Mouse (Mus musculus): Measurements from ENCODE around the gene Nae1. TPM values are rescaled to one million over a fixed set of nuclear protein-coding genes. Genes with fewer than 3 reads are reported as not detected.
"Not testable (repeated sequence)": the region's sequence is repeated elsewhere in the genome, so short reads cannot be mapped to it uniquely, and the experiment has no call there.

Nae1 gene
- polyA plus RNA-seq (2015; fragmentation: Nextera tagmentation; extraction: Ambion mirVana), result 106 and 110 TPM in 2 replicates

DNA sequence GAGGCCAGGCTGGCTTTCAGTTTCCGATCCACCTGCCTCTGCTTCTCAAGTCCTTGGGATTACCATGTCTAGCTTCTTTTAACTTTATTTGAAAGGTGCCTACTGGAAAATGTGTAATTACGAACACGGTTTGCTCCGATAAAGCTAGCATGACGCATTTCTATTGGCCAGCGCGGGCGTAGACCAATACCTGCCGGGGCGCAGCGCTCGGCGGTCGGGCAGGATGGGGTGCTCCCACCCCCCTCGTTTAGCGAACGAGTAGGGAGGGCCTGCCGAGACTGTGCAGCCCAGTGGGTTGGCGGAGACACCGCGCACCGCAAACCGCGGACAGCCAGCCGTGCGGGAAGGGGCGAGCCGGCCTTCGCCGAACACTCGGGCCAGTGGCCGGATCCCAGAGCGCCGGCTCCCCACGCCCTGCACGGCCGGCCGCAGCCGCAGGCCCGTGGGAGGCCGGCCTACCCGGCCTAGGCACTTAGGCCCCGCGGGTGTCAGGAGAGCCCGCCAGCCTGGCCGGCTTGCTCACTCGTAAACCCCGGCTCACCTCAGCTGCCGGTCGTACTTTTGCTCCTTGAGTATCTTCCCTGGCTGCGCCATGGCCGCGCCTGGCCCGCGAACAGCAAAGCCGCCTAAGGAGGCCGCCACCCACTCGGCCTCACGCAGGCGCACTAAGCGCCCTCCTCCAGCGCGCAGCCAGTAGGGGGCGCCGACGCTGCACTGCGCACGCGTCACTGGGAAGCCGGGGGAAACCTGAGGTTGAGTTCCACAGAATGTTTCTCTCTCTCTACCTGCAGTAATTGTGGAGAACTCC, at the start of gene Nae1, which contains the start of gene Car7:
TSS of gene Nae1 (minus strand) at position 667 of the 808 bp plus-strand sequence.
TSS of gene Car7 (plus strand) at position 719 of the 808 bp plus-strand sequence.
- Histone ChIP-seq H3K27ac (ENCODE audit: low read length) (peak within 1 kb of the TSS; percentile 92), H3K36me3 (ENCODE audit: control insufficient read depth, insufficient read depth, low read length) (0 out of 2 replicates have a peak, but pooled peaks cover 8% of the 10 kb centered on the region), H3K9me3 (replicated peaks; ENCODE audit: control insufficient read depth, low read length, poor library complexity, severe bottlenecking) (no peaks in the 10 kb centered on the region), H3K27me3 (ENCODE audit: control insufficient read depth, insufficient read depth, low read depth, low read length) (peaks cover 6% of the 10 kb centered on the region), H3K4me2 (ENCODE audit: low read length) (peak within 1 kb of the TSS; percentile 63), H3K9ac (ENCODE audit: low read depth, low read length) (peak within 1 kb of the TSS; percentile 96), H3K4me1 (ENCODE audit: control insufficient read depth, insufficient read depth, low read length) (peaks cover 16% of the 10 kb centered on the region), H3K4me3 (ENCODE audit: low read depth, low read length) (peak within 1 kb of the TSS; percentile 96)
- ATAC-seq, result peak; percentile 97
- WGBS, result under 1% methylated on average over 65 of the region's 70 CpGs

DNA sequence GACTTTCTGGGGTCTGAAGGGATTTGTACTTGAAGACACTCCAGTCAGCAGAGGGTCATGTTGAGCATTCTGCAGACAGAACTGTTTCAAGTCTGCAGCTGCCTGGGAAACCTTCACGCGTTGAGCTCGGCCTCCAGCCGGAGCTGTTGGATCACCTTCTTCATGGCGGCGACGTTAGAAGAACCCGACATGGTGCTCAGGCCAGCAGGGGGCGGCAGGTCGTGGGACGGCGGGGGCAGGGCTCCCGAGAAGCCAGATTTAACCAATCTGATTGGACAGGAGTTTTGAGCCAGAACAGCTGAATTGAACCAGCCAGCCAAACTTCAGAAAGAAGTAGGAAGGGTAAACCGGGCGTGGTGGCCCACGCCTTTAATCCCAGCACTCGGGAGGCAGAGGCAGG, 43.2 kb upstream of the Nae1 start:
- H3K9ac ChIP-seq (ENCODE audit: low read depth, low read length); ATAC-seq; H3K27me3 ChIP-seq (ENCODE audit: control insufficient read depth, insufficient read depth, low read depth, low read length); H3K4me3 ChIP-seq (ENCODE audit: low read depth, low read length); H3K36me3 ChIP-seq (ENCODE audit: control insufficient read depth, insufficient read depth, low read length); H3K9me3 ChIP-seq (replicated peaks; ENCODE audit: control insufficient read depth, low read length, poor library complexity, severe bottlenecking); H3K4me2 ChIP-seq (ENCODE audit: low read length); H3K27ac ChIP-seq (ENCODE audit: low read length); H3K4me1 ChIP-seq (ENCODE audit: control insufficient read depth, insufficient read depth, low read length): not testable (repeated sequence)
- WGBS, result 80% methylated on average over 17 of the region's 17 CpGs

- no peak overlapping the region for H3K4me2 ChIP-seq (ENCODE audit: low read length)
- no peaks in the 10 kb centered on the region for H3K27me3 ChIP-seq (ENCODE audit: control insufficient read depth, insufficient read depth, low read depth, low read length)
- WGBS, result 89% methylated on average over 3 of the region's 3 CpGs
- H3K9me3 ChIP-seq (replicated peaks; ENCODE audit: control insufficient read depth, low read length, poor library complexity, severe bottlenecking), result no peaks in the 10 kb centered on the region
- no peak overlapping the region for H3K27ac ChIP-seq (ENCODE audit: low read length)
- H3K4me3 ChIP-seq (ENCODE audit: low read depth, low read length), result no peak overlapping the region
- no peak for ATAC-seq
- H3K36me3 ChIP-seq (ENCODE audit: control insufficient read depth, insufficient read depth, low read length), result no peaks in the 10 kb centered on the region
- H3K9ac ChIP-seq (ENCODE audit: low read depth, low read length), result no peak overlapping the region
- no peaks in the 10 kb centered on the region for H3K4me1 ChIP-seq (ENCODE audit: control insufficient read depth, insufficient read depth, low read length)
Observed at GRCm38 (mm10) chr8:104576820-104577219, 42.4 kb upstream of the Nae1 start.

GRCm38 (mm10) chr8:104570436-104571343, 36.3 kb upstream of the Nae1 start:
- Histone ChIP-seq H3K9me3 (replicated peaks; ENCODE audit: control insufficient read depth, low read length, poor library complexity, severe bottlenecking) (no peaks in the 10 kb centered on the region), H3K4me2 (ENCODE audit: low read length) (peak overlapping the region; percentile 57), H3K9ac (ENCODE audit: low read depth, low read length) (peak overlapping the region; percentile 50), H3K36me3 (ENCODE audit: control insufficient read depth, insufficient read depth, low read length) (no peaks in the 10 kb centered on the region), H3K4me1 (ENCODE audit: control insufficient read depth, insufficient read depth, low read length) (0 out of 2 replicates have a peak, but pooled peaks cover 3% of the 10 kb centered on the region), H3K4me3 (ENCODE audit: low read depth, low read length) (peak overlapping the region; percentile 30), H3K27me3 (ENCODE audit: control insufficient read depth, insufficient read depth, low read depth, low read length) (no peaks in the 10 kb centered on the region), H3K27ac (ENCODE audit: low read length) (no peak overlapping the region)
- peak; percentile 80 for ATAC-seq
- 7% methylated on average over 26 of the region's 26 CpGs for WGBS

DNA sequence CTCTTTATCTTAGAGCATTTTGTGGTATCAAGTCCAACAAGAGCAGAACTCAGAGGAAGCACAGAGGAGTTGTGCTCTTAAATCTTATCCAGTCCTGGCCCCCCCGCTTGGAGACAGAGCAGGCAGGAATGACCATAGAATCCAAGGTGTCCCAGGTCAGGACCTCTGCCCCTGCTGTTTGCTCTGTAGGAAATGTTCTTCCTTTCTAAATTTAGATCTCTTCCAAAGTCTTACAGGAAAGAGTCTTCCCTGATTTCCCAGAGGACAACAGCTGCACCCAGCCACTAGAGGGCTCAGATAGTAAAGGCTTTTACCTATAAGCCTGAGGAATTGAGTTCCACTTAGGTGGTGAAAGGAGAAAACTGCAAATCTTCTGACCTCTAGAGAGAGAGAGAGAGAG, 35.1 kb upstream of the Nae1 start:
- Histone ChIP-seq H3K4me1 (ENCODE audit: control insufficient read depth, insufficient read depth, low read length) (0 out of 2 replicates have a peak, but pooled peaks cover 3% of the 10 kb centered on the region), H3K4me2 (ENCODE audit: low read length) (no peak overlapping the region), H3K9ac (ENCODE audit: low read depth, low read length) (no peak overlapping the region), H3K27me3 (ENCODE audit: control insufficient read depth, insufficient read depth, low read depth, low read length) (no peaks in the 10 kb centered on the region), H3K36me3 (ENCODE audit: control insufficient read depth, insufficient read depth, low read length) (no peaks in the 10 kb centered on the region), H3K9me3 (replicated peaks; ENCODE audit: control insufficient read depth, low read length, poor library complexity, severe bottlenecking) (no peaks in the 10 kb centered on the region), H3K4me3 (ENCODE audit: low read depth, low read length) (no peak overlapping the region), H3K27ac (ENCODE audit: low read length) (no peak overlapping the region)
- no peak for ATAC-seq
- WGBS, result 56% methylated on average over 1 of the region's 1 CpGs

- ATAC-seq, result no peak
- no peaks in the 10 kb centered on the region for H3K36me3 ChIP-seq (ENCODE audit: control insufficient read depth, insufficient read depth, low read length)
- H3K9me3 ChIP-seq (replicated peaks; ENCODE audit: control insufficient read depth, low read length, poor library complexity, severe bottlenecking), result no peaks in the 10 kb centered on the region
- no peaks in the 10 kb centered on the region for H3K4me1 ChIP-seq (ENCODE audit: control insufficient read depth, insufficient read depth, low read length)
- no peak overlapping the region for H3K27ac ChIP-seq (ENCODE audit: low read length)
- H3K27me3 ChIP-seq (ENCODE audit: control insufficient read depth, insufficient read depth, low read depth, low read length), result no peaks in the 10 kb centered on the region
- H3K4me2 ChIP-seq (ENCODE audit: low read length), result no peak overlapping the region
- no peak overlapping the region for H3K9ac ChIP-seq (ENCODE audit: low read depth, low read length)
- WGBS, result 95% methylated on average over 5 of the region's 5 CpGs
- H3K4me3 ChIP-seq (ENCODE audit: low read depth, low read length), result no peak overlapping the region
Observed at GRCm38 (mm10) chr8:104565457-104565798, 31.0 kb upstream of the Nae1 start.

- Histone ChIP-seq H3K4me2 (ENCODE audit: low read length) (no peak overlapping the region), H3K4me3 (ENCODE audit: low read depth, low read length) (no peak overlapping the region), H3K9ac (ENCODE audit: low read depth, low read length) (no peak overlapping the region), H3K27ac (ENCODE audit: low read length) (no peak overlapping the region), H3K27me3 (ENCODE audit: control insufficient read depth, insufficient read depth, low read depth, low read length) (no peaks in the 10 kb centered on the region), H3K4me1 (ENCODE audit: control insufficient read depth, insufficient read depth, low read length) (no peaks in the 10 kb centered on the region), H3K36me3 (ENCODE audit: control insufficient read depth, insufficient read depth, low read length) (no peaks in the 10 kb centered on the region), H3K9me3 (replicated peaks; ENCODE audit: control insufficient read depth, low read length, poor library complexity, severe bottlenecking) (no peaks in the 10 kb centered on the region)
- 20% methylated on average over 22 of the region's 22 CpGs for WGBS
- peak; percentile 62; the same call in 1 of the 2 replicates for ATAC-seq
Observed at GRCm38 (mm10) chr8:104564633-104565456, 30.4 kb upstream of the Nae1 start.

- no peaks in the 10 kb centered on the region for H3K27me3 ChIP-seq (ENCODE audit: control insufficient read depth, insufficient read depth, low read depth, low read length)
- ATAC-seq, result no peak
- no peak overlapping the region for H3K4me3 ChIP-seq (ENCODE audit: low read depth, low read length)
- H3K9ac ChIP-seq (ENCODE audit: low read depth, low read length), result no peak overlapping the region
- H3K27ac ChIP-seq (ENCODE audit: low read length), result no peak overlapping the region
- no peaks in the 10 kb centered on the region for H3K9me3 ChIP-seq (replicated peaks; ENCODE audit: control insufficient read depth, low read length, poor library complexity, severe bottlenecking)
- no peak overlapping the region for H3K4me2 ChIP-seq (ENCODE audit: low read length)
- H3K36me3 ChIP-seq (ENCODE audit: control insufficient read depth, insufficient read depth, low read length), result no peaks in the 10 kb centered on the region
- H3K4me1 ChIP-seq (ENCODE audit: control insufficient read depth, insufficient read depth, low read length), result no peaks in the 10 kb centered on the region
Observed at GRCm38 (mm10) chr8:104560731-104561130, 26.3 kb upstream of the Nae1 start.
